Mouse (Mus musculus) stomach, postnatal 0 days (tissue): ENCODE results near the gene L3mbtl4. TPM values are rescaled to one million over a fixed set of nuclear protein-coding genes. Genes with fewer than 3 reads are reported as not detected.
"Not testable (repeated sequence)": the region's sequence is repeated elsewhere in the genome, so short reads cannot be mapped to it uniquely, and the experiment has no call there.

Experiments
- ATAC-seq: fragments of 200-750 bp; cut with Nextera tagmentation; 2 replicates; pipeline ENCODE4 v1.8.0; 2017; ENCODE audit not compliant: low FRiP score, low TSS enrichment
- DNase-seq: peaks from one replicate; pipeline ENCODE4 v3.0.0-alpha.2; 2016; ENCODE audit warnings: low spot score
- H3K27ac ChIP-seq: fragments of 300-500 bp; sonication (generic); replicated peaks from 2 replicates; pipeline ENCODE4 v1.5.1; 2014; ENCODE audit warnings: mild to moderate bottlenecking, control low read depth
- H3K27me3 ChIP-seq: fragments of 300-500 bp; sonication (generic); 2 replicates; pipeline ENCODE4 v1.6.1; 2014; ENCODE audit warnings: low read length; ENCODE audit not compliant: control insufficient read depth, insufficient read depth
- H3K36me3 ChIP-seq: fragments of 300-500 bp; sonication (generic); 2 replicates; pipeline ENCODE4 v1.6.1; 2014; ENCODE audit warnings: low read length, mixed read lengths; ENCODE audit not compliant: control insufficient read depth, insufficient read depth
- H3K4me1 ChIP-seq: fragments of 300-500 bp; sonication (generic); replicated peaks from 2 replicates; pipeline ENCODE4 v1.6.1; 2014; ENCODE audit warnings: antibody characterized with exemption; ENCODE audit not compliant: control insufficient read depth, insufficient read depth
- H3K4me2 ChIP-seq: fragments of 300-500 bp; sonication (generic); replicated peaks from 2 replicates; pipeline ENCODE4 v1.6.1; 2014; ENCODE audit warnings: low read depth, mild to moderate bottlenecking, control low read depth, moderate library complexity
- H3K4me3 ChIP-seq: fragments of 300-500 bp; sonication (generic); 2 replicates; pipeline ENCODE4 v1.5.1; 2014; ENCODE audit warnings: low read depth, low read length, control low read depth
- H3K9ac ChIP-seq: fragments of 300-500 bp; sonication (generic); 2 replicates; pipeline ENCODE4 v1.6.1; 2014; ENCODE audit warnings: mild to moderate bottlenecking, low read length, control low read depth, mixed read lengths
- H3K9me3 ChIP-seq: fragments of 300-500 bp; sonication (generic); 2 replicates; pipeline ENCODE4 v1.6.1; 2016; ENCODE audit warnings: low read length; ENCODE audit not compliant: control insufficient read depth
- CTCF ChIP-seq: IDR thresholded peaks from 2 replicates; pipeline ENCODE4 v1.5.1; 2016; ENCODE audit warnings: antibody characterized with exemption, low read depth, mild to moderate bottlenecking, moderate library complexity
- EP300 ChIP-seq: optimal IDR thresholded peaks from 2 replicates; pipeline ENCODE3; 2016; ENCODE audit warnings: antibody characterized with exemption
- WGBS: fragments of 180-500 bp; shearing (Covaris S2); extraction: QIAGEN DNeasy Blood & Tissue Kit; methylation state at CpG from one replicate; pipeline ENCODE4 v1.1.7; 2014; 5-methylcytosine and 5-hydroxymethylcytosine counted together
- polyA plus RNA-seq: library from polyadenylated mRNA; unstranded; fragments of >200 nt; fragmentation: Nextera tagmentation; extraction: Ambion mirVana; gene quantifications from 2 replicates; pipeline ENCODE4 v1.2.1, GENCODE M21; 2015

Gene L3mbtl4
- polyA plus RNA-seq, 1 experiment from 2014 or later = not detected

- H3K27ac ChIP-seq = no peak overlapping the region
- no peak overlapping the region for H3K9ac ChIP-seq
- H3K27me3 ChIP-seq = no peaks in the 10 kb centered on the region
- DNase-seq = no peak
- no peaks in the 10 kb centered on the region for H3K4me1 ChIP-seq
- no peak overlapping the region for H3K4me3 ChIP-seq
- no peak overlapping the region for H3K4me2 ChIP-seq
- no peak for TF ChIP-seq EP300
- TF ChIP-seq CTCF = no peak
- no peaks in the 10 kb centered on the region for H3K9me3 ChIP-seq
- 76% methylated on average over 3 of the region's 3 CpGs for WGBS
- no peak for ATAC-seq
- H3K36me3 ChIP-seq = no peaks in the 10 kb centered on the region
Observed at GRCm38 (mm10) chr17:68492231-68492630, 218.6 kb downstream of the L3mbtl4 start.

GRCm38 (mm10) chr17:68502998-68503397 is 229.4 kb downstream of the L3mbtl4 start:
- WGBS = 79% methylated on average over 2 of the region's 4 CpGs
- H3K9ac ChIP-seq = not testable (repeated sequence)

GRCm38 (mm10) chr17:68559698-68560097 is 286.1 kb downstream of the L3mbtl4 start:
- H3K4me2 ChIP-seq = no peak overlapping the region
- TF ChIP-seq EP300 (no peak), CTCF (no peak)
- H3K36me3 ChIP-seq = no peaks in the 10 kb centered on the region
- H3K4me1 ChIP-seq = no peaks in the 10 kb centered on the region
- no peaks in the 10 kb centered on the region for H3K9me3 ChIP-seq
- H3K27ac ChIP-seq = no peak overlapping the region
- 75% methylated on average over 9 of the region's 9 CpGs for WGBS
- no peak overlapping the region for H3K4me3 ChIP-seq
- ATAC-seq = no peak
- no peaks in the 10 kb centered on the region for H3K27me3 ChIP-seq
- no peak overlapping the region for H3K9ac ChIP-seq
- DNase-seq = no peak

More at GRCm38 (mm10) chr17:68502998-68503397, 229.4 kb downstream of the L3mbtl4 start:
- H3K4me2 ChIP-seq, H3K4me1 ChIP-seq, H3K9me3 ChIP-seq, DNase-seq, H3K27me3 ChIP-seq, ATAC-seq, H3K27ac ChIP-seq, H3K4me3 ChIP-seq, H3K36me3 ChIP-seq: not testable (repeated sequence)

GRCm38 (mm10) chr17:68560264-68560663 is 286.7 kb downstream of the L3mbtl4 start:
- Histone ChIP-seq H3K27ac (no peak overlapping the region), H3K27me3 (no peaks in the 10 kb centered on the region), H3K36me3 (no peaks in the 10 kb centered on the region), H3K9me3 (no peaks in the 10 kb centered on the region), H3K4me3 (no peak overlapping the region), H3K4me1 (no peaks in the 10 kb centered on the region), H3K4me2 (no peak overlapping the region), H3K9ac (no peak overlapping the region)
- no peak for TF ChIP-seq CTCF
- no peak for TF ChIP-seq EP300
- WGBS = 33% methylated on average over 1 of the region's 1 CpGs
- ATAC-seq = no peak
- DNase-seq = no peak

GRCm38 (mm10) chr17:68571806-68572205 is 298.2 kb downstream of the L3mbtl4 start:
- no peak overlapping the region for H3K4me3 ChIP-seq
- DNase-seq = no peak
- no peaks in the 10 kb centered on the region for H3K4me1 ChIP-seq
- no peak overlapping the region for H3K9ac ChIP-seq
- no peaks in the 10 kb centered on the region for H3K36me3 ChIP-seq
- 90% methylated on average over 6 of the region's 6 CpGs for WGBS
- ATAC-seq = no peak
- H3K9me3 ChIP-seq = no peaks in the 10 kb centered on the region
- TF ChIP-seq CTCF (no peak), EP300 (no peak)
- H3K27me3 ChIP-seq = no peaks in the 10 kb centered on the region
- H3K4me2 ChIP-seq = no peak overlapping the region
- no peak overlapping the region for H3K27ac ChIP-seq

- no peak for TF ChIP-seq EP300
- TF ChIP-seq CTCF = no peak
- Histone ChIP-seq H3K4me1 (no peaks in the 10 kb centered on the region), H3K27me3 (no peaks in the 10 kb centered on the region), H3K9ac (no peak overlapping the region), H3K27ac (no peak overlapping the region), H3K9me3 (no peaks in the 10 kb centered on the region), H3K4me2 (no peak overlapping the region), H3K36me3 (no peaks in the 10 kb centered on the region), H3K4me3 (no peak overlapping the region)
- ATAC-seq (no peak), DNase-seq (no peak)
- WGBS = 82% methylated on average over 3 of the region's 3 CpGs
Observed at GRCm38 (mm10) chr17:68585195-68585594, 311.6 kb downstream of the L3mbtl4 start.
